Mouse (Mus musculus) cerebellum, postnatal 14 days (tissue): ENCODE results near the gene Crcp.

Experiments used
- DNase-seq, 2 experiments: peaks; one replicate each; pipeline ENCODE4 v3.0.0; 2021; ENCODE audit warnings: mixed read lengths in 2 of 2

The Crcp gene

GRCm38 (mm10) chr5:130097837-130098236 lies 68.7 kb downstream of the Crcp start:
- no peak for DNase-seq

GRCm38 (mm10) chr5:130101724-130102123 lies 72.6 kb downstream of the Crcp start:
- DNase-seq = no peak

GRCm38 (mm10) chr5:130109348-130109747 lies 80.3 kb downstream of the Crcp start:
- no peak for DNase-seq
